Mouse (Mus musculus) kidney, adult 2 months (tissue): ENCODE results near the gene Ldb1. TPM values are rescaled to one million over a fixed set of nuclear protein-coding genes. Genes with fewer than 3 reads are reported as not detected.
A peak's percentile ranks its signal among the peaks of the same experiment; 100 is the strongest.
"Not testable (repeated sequence)": the region's sequence is repeated elsewhere in the genome, so short reads cannot be mapped to it uniquely, and the experiment has no call there.

Source experiments
- DNase-seq: peaks from one replicate; pipeline ENCODE4 v3.0.0; 2021
- H3K27ac ChIP-seq: fragments of 200-500 bp; 2 replicates; pipeline ENCODE4 v1.5.1; 2012; ENCODE audit warnings: low read depth, low read length, control low read depth, inconsistent platforms; ENCODE audit not compliant: insufficient read depth
- H3K27me3 ChIP-seq: fragments of 200-500 bp; replicated peaks from 2 replicates; pipeline ENCODE4 v1.6.1; 2012; ENCODE audit warnings: mild to moderate bottlenecking, moderate library complexity, low read length, inconsistent platforms; ENCODE audit not compliant: control insufficient read depth, insufficient read depth
- H3K36me3 ChIP-seq: fragments of 200-500 bp; 2 replicates; pipeline ENCODE4 v1.6.1; 2012; ENCODE audit warnings: mild to moderate bottlenecking, moderate library complexity, low read length, inconsistent platforms; ENCODE audit not compliant: control insufficient read depth, insufficient read depth
- H3K4me1 ChIP-seq: fragments of 200-500 bp; 2 replicates; pipeline ENCODE4 v1.6.1; 2011; ENCODE audit warnings: low read length; ENCODE audit not compliant: control insufficient read depth, insufficient read depth
- H3K4me3 ChIP-seq: fragments of 200-500 bp; 2 replicates; pipeline ENCODE4 v1.5.1; 2011; ENCODE audit warnings: mild to moderate bottlenecking, low read depth, low read length, control low read depth; ENCODE audit not compliant: insufficient read depth
- CTCF ChIP-seq: fragments of 200-500 bp; conservative IDR thresholded peaks from 2 replicates; pipeline ENCODE4 v1.5.1; 2011; ENCODE audit warnings: low read depth, mild to moderate bottlenecking, control low read depth, low read length, moderate library complexity, mixed read lengths; ENCODE audit not compliant: insufficient read depth, insufficient read length
- POLR2A ChIP-seq: fragments of 200-500 bp; IDR thresholded peaks from one replicate; pipeline ENCODE4 v1.6.1; 2011; ENCODE audit warnings: low read depth, low read length, control low read depth
- WGBS: fragments of 180-500 bp; shearing (Covaris S2); methylation state at CpG from one replicate; pipeline ENCODE4 v1.1.7; 2018; 5-methylcytosine and 5-hydroxymethylcytosine counted together
- polyA plus RNA-seq: library from polyadenylated mRNA; depleted of rRNA; stranded (reverse); fragments of >200 nt; gene quantifications from 2 replicates; pipeline ENCODE4 v1.2.3, GENCODE M21; 2012

Ldb1 gene
- polyA plus RNA-seq, 1 experiment: 107 TPM

DNA sequence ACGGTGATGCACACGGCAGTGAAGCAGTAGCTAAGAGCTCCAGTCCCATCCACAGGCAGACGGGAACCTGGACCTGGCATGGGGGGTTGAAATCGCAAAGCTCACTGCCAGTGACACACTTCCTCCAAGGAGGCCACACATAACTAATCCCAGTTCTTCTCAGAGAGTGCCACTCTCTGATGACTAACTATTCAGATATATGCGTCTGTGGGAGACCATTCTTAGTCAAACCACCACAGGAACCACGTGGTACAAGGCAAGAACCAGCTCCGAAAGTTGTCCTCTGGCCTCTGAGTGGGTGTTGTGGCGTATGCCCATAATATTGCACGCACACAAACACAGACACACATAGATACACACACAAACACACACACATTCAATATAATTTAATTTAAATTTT is 42.7 kb downstream of the Ldb1 start:
- no peaks in the 10 kb centered on the region for H3K36me3 ChIP-seq

DNA sequence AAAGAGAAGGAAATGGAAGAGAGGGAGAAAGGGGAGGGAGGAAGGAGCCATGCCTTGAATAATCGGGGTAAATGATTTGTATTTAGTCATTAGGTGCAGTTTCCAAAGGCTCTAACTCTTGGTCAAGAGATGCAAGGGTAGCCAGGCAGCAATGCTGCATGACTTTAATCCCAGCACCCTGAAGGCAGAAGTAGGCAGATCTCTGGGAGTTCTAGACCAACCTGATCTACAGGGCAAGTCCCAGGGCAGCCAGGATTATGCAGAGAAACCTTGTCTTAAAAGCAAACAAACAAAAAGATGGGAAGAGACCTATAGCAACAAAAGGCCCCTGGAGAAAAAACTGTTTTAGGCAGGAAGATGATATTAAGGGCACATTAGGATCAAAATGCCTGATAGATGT is 45.6 kb downstream of the Ldb1 start:
- Histone ChIP-seq H3K4me1 (peaks cover 15% of the 10 kb centered on the region), H3K4me3 (no peak overlapping the region), H3K36me3 (no peaks in the 10 kb centered on the region), H3K27ac (no peak overlapping the region), H3K27me3 (no peaks in the 10 kb centered on the region)
- 50% methylated on average over 1 of the region's 1 CpGs for whole genome bisulfite sequencing
- TF ChIP-seq CTCF: no peak
- TF ChIP-seq POLR2A: no peak
- no peak for DNase-seq

More for the DNA sequence above, 42.7 kb downstream of the Ldb1 start:
- no peaks in the 10 kb centered on the region for H3K27me3 ChIP-seq
- TF ChIP-seq CTCF (no peak), POLR2A (no peak)
- 77% methylated on average over 9 of the region's 9 CpGs for WGBS
- no peak overlapping the region for H3K4me3 ChIP-seq
- peaks cover 10% of the 10 kb centered on the region for H3K4me1 ChIP-seq
- no peak overlapping the region for H3K27ac ChIP-seq
- no peak for DNase-seq

DNA sequence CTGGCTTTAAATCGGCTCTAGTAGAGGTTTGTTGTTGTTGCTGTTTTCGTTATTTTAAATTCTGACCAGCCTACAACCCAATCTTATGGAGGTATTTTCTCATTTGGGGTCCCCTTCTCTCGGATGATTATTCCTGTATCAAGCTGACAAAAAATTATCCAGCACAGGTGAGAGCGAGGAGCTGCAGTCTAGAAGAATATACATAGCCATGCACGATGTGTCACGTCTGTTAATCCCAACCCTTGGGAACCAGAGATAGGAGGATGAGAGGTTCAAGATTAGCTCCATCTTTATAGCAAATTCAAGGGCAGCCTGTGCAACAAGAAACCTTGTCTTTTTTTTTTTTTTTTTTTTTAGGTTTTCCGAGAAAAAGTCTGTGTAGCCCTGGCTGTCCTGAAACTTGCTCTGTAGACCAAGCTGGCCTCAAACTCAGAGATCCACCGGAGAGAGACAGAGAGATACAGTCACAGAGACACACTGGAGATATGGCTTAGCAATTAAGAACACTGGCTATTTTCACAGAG is 46.3 kb downstream of the Ldb1 start:
- Histone ChIP-seq H3K27ac (peak overlapping the region; percentile 71), H3K4me3 (peak overlapping the region; percentile 80), H3K36me3 (no peaks in the 10 kb centered on the region), H3K4me1 (peaks cover 21% of the 10 kb centered on the region), H3K27me3 (no peaks in the 10 kb centered on the region)
- DNase-seq: no peak
- WGBS: 6% methylated on average over 8 of the region's 8 CpGs
- TF ChIP-seq CTCF (no peak), POLR2A (no peak)

DNA sequence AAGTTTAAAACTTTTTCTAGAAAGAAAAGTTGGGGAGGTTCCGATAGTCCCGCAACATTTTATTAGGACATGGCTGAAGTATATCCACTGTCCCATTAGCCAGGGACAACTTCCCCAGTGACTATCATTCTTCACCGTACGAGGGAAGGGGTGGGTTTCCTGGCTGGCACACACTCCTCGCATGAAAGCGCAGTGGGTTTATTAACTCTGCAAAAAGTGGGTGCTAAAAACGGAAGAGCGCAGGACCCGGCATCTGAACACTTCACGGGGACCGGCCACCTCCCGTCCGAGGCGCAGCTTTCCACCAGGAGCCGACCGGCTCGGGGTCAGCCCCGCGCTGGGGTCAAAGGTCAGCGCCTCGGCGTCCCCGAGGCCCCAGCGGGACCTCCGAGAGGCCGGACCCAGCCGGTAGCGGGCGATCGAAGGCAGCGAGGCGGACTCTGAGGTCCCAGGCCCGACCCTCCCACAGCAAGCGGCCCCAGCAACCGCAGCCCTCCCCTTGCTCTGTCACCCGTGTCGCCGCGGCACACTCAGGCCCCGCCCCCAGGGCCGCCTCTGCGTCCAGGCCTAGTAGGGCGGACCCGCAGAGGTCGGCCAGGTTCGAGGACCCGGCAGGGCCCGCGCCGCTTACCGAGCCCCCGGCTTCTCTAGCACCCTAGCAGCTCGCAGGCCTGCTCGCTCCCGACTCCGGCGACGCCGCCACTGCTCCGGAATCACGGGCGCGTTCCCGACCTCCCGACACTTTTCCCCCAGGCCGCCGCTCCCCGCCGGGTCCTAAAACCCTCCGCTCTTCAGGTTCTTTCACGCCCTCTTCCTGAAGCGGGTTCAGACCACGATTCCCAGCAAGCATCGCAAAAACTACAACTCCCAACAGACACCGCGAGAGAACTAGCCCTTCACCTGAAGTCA is 47.0 kb downstream of the Ldb1 start, which contains the start of gene Armh3:
Gene Armh3, minus strand, starts transcription at position 704 of the 909 bp plus-strand sequence.
- under 1% methylated on average over 76 of the region's 76 CpGs for WGBS
- Histone ChIP-seq H3K27ac (peak within 1 kb of the TSS; percentile 98), H3K4me1 (peaks cover 24% of the 10 kb centered on the region), H3K27me3 (no peaks in the 10 kb centered on the region), H3K4me3 (peak within 1 kb of the TSS; percentile 80), H3K36me3 (no peaks in the 10 kb centered on the region)
- TF ChIP-seq POLR2A (no peak), CTCF (no peak)
- peak; percentile 97 for DNase-seq

DNA sequence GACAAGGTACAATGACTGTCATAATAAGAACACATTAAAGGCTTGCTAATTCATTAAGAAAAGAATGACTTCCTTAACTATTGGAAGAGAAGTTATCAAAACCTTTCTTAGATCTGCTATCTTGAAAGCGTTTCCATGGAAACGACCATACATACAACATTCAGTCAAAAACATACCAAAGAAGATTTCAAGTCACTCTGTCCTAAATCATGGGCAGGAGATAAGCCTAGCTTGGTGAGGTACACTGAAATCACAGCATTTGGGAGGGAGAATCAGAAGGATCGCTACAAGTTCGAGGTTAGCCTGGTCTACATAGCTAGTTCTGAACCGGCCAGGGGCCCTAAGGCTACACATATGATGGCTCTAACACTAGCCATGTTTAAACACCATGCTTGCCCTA is 47.6 kb downstream of the Ldb1 start:
- peak overlapping the region; percentile 80 for H3K4me3 ChIP-seq
- H3K4me1 ChIP-seq: peaks cover 20% of the 10 kb centered on the region
- TF ChIP-seq CTCF: no peak
- TF ChIP-seq POLR2A: no peak
- DNase-seq: no peak
- no peaks in the 10 kb centered on the region for H3K36me3 ChIP-seq
- 54% methylated on average over 5 of the region's 5 CpGs for WGBS
- H3K27ac ChIP-seq: peak overlapping the region; percentile 98
- H3K27me3 ChIP-seq: no peaks in the 10 kb centered on the region

DNA sequence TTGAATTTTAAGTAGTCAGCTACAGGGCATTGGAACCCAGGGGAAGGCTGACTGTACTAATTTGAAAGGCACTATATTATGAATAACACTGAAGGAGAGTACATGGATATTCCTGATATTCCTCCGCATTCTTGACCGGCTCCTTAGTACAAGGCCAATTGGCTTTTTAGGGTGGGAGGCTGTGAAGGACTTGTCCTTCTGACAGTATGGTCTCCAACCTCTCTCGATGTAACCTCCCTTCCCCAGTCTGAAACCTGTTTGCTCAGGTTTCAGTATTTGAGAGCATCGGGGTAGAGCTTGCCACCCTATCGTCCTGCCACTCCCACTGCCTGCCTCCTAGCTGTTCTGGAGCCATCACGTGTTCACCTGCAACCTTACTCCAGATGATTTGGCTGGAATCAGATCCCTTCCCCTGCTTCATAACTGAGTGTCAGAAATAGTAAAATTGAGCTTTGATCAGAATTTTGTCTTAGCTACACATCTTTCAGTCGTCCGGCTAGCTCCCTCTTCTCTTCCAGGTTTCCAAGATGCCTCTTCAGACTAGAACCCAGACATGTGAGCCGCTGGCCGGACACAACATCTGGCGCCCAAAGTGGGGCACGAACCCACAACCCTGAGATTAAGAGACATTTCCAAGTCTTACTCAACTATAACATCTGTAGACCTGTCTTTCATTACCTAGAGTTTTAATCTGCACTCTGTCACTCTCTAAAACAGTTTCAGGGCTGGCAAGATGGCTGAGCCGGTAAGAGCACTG is 50.9 kb downstream of the Ldb1 start:
- Histone ChIP-seq H3K4me3 (no peak overlapping the region), H3K4me1 (peaks cover 20% of the 10 kb centered on the region), H3K27ac (peak overlapping the region; percentile 97), H3K27me3 (no peaks in the 10 kb centered on the region), H3K36me3 (no peaks in the 10 kb centered on the region)
- WGBS: 69% methylated on average over 13 of the region's 13 CpGs
- no peak for TF ChIP-seq POLR2A
- no peak for TF ChIP-seq CTCF
- peak; percentile 76 for DNase-seq

DNA sequence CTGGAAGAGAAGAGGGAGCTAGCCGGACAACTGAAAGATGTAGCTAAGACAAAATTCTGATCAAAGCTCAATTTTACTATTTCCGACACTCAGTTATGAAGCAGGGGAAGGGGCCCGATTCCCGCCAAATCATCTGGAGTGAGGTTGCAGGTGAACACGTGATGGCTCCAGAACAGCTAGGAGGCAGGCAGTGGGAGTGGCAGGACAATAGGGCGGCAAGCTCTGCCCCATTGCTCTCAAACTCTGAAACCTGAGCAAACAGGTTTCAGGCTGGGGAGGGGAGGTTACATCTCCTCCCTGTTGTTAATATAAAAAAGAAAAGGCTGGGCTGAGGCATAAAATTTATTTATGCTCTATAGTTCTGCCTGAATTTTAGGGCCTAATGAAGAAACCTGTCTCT is 51.6 kb downstream of the Ldb1 start:
- H3K27ac ChIP-seq: peak overlapping the region; percentile 88
- not testable (repeated sequence) for H3K27me3 ChIP-seq, H3K36me3 ChIP-seq, H3K4me3 ChIP-seq
- WGBS: 44% methylated on average over 6 of the region's 6 CpGs
- peak; percentile 82 for DNase-seq
- peaks cover 17% of the 10 kb centered on the region for H3K4me1 ChIP-seq
